Mouse (Mus musculus) fat pad, adult 2 months (tissue): ENCODE measurements around the gene Olfr39.
"Not testable (repeated sequence)": the region's sequence is repeated elsewhere in the genome, so short reads cannot be mapped to it uniquely, and the experiment has no call there.

Source experiments
- DNase-seq: peaks from one replicate; pipeline ENCODE4 v3.0.0-alpha.2; 2011; ENCODE audit warnings: low read depth, low spot score; ENCODE audit errors: extremely low read depth

The Olfr39 gene

DNA sequence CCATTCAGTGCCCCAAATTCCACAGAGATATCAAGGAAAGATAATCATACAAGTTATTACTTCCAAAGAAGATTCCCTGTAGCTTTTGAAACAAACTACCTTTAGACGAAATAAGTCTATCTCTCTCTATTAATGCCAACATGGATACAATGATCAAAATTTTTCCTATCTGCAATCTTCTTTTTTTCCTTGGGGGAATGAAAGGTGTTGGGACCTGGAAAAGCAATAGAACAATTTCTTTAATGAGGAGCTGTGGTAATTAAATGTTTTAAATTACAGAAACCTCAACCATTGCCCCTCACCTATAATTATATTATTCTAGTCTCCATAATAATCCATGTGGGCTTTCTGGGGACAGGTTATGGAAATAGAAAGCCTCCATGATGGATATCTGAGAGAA is at the start of gene Olfr39:
Gene Olfr39, plus strand, starts transcription at position 301 of the 400 bp plus-strand sequence.
- DNase-seq: no peak

DNA sequence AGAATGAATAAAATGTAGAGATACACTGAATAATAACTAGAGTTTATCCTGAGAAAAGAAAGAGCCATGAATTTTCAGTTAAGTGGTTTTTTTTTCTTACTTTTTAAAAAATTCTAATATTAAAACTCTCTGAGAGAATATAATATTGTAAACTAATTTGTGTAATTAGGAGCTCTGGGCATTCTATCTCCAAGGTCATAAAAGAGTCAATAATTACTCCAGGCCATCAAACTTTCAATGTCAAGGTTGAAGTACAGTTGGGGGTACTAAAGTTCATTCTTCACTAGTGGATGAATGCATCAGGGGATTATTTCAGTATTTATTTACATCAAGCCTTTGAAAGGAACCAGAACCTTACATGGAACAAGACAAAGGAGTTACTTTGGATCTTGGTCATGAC is 45.3 kb upstream of the Olfr39 start, which contains the start of gene Olfr872:
Gene Olfr872, plus strand, starts transcription at position 301 of the 400 bp plus-strand sequence.
- DNase-seq: no peak

DNA sequence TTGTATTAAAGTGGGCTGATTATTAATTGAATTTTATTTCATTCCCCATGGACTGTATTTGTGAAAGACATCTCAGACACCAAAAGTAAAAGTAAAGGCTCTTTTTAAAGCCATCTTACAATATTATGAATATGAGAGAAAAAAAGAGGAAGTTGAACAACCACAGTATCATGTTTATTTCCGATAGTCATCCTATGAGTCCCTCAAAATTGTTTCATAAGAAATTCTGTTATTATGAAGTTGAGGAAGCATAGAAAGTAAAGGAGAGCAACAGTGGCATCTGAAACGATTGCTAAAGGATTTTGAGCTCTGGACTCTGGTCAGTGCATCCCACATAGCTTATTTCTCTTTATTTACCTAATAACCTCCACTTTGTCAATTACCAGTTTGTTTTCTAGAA is 44.8 kb upstream of the Olfr39 start:
- no peak for DNase-seq

DNA sequence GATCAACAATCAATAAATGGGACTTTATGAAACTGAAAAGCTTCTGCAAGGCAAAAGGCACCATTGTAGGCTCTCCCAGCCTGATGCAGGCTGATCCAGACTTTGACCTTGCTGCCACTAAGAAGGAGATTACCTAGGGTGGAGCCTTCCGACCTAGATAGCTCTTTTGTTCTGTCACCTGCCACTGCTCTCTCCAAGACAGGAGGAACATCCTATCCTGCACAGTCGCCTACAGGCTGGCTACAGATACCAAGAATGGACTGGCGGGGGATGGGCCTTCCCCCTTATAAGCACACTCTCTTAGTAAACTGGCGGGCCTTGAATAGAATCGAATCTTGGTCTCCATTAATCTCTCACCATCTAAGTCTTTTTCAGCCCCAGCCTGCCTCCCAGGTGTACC is 13.4 kb downstream of the Olfr39 start:
- not testable (repeated sequence) for DNase-seq

DNA sequence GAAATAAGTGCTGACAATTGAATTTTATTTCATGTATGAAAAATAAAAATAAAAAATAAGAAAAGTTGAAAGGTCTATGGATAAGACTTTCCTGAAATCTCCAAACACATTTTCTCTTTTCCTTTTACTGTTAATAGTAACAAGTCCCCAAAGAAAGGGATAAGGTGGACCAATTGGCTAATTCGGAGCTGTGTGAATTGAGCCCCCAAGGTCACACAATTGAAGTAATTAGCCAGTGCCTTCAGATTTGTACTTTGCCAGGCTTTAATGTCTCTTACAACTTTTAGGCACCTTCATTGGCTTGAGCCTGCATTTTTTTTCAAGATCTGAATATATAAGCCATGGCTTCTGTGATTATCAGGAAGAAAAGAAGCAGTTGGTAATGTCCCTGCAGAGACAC is 16.1 kb downstream of the Olfr39 start, which contains the start of gene Olfr873:
Gene Olfr873, plus strand, starts transcription at position 301 of the 400 bp plus-strand sequence.
- no peak for DNase-seq

DNA sequence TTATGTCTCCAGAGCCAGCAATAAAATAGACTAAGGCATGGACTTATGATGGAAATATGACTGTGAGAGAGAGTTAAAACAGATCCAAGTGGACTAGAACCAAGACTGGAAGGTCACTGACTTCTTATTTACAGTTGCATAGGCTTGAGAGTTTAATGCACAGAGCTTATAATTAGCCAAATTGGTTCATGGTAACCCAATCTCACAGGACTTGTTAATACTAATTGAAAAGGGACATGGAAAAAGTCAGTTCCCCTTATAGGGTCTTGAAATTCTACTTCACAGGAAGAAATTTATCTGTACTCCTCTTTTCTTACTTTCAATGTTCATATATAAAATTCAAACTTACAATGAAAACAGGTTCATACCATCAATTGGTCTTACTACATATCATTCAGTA is 53.8 kb downstream of the Olfr39 start, which contains the start of gene Olfr18:
Gene Olfr18, minus strand, starts transcription at position 101 of the 400 bp plus-strand sequence.
- DNase-seq: no peak
